Mouse (Mus musculus): Measurements from ENCODE around the gene Alg6. TPM values are rescaled to one million over a fixed set of nuclear protein-coding genes. Genes with fewer than 3 reads are reported as not detected.

The Alg6 gene
- polyA plus RNA-seq (2012; rRNA removed): 1.6 and 2.0 TPM in 2 replicates

GRCm38 (mm10) chr4:99714904-99715782 lies at the start of gene Alg6:
TSS of gene Alg6 (plus strand) at chr4:99715664.
- TF ChIP-seq POLR2A (IDR thresholded peaks at IDR 0.05; ENCODE audit: low read depth, low read length) (peak; percentile 78), CTCF (IDR thresholded peaks at IDR 0.05; ENCODE audit: extremely low read depth, insufficient read length, insufficient replicate concordance, low read depth, low read length) (no peak)
- no peak within 1 kb of the TSS for H3K27ac ChIP-seq (ENCODE audit: insufficient read depth, low read depth, low read length)
- no peaks in the 10 kb centered on the region; the same call in 1 of the 2 replicates for H3K4me1 ChIP-seq (ENCODE audit: control insufficient read depth, insufficient read depth, insufficient read length, low read length)
- WGBS: 3% methylated on average over 46 of the region's 46 CpGs
- peaks cover 4% of the 10 kb centered on the region; the same call in 1 of the 2 replicates for H3K36me3 ChIP-seq (ENCODE audit: control insufficient read depth, insufficient read depth, low read length)
- peak within 1 kb of the TSS; percentile 86 for H3K4me3 ChIP-seq (ENCODE audit: low read depth, low read length)
- no peaks in the 10 kb centered on the region for H3K27me3 ChIP-seq (ENCODE audit: control insufficient read depth, insufficient read depth, low read length)

DNA sequence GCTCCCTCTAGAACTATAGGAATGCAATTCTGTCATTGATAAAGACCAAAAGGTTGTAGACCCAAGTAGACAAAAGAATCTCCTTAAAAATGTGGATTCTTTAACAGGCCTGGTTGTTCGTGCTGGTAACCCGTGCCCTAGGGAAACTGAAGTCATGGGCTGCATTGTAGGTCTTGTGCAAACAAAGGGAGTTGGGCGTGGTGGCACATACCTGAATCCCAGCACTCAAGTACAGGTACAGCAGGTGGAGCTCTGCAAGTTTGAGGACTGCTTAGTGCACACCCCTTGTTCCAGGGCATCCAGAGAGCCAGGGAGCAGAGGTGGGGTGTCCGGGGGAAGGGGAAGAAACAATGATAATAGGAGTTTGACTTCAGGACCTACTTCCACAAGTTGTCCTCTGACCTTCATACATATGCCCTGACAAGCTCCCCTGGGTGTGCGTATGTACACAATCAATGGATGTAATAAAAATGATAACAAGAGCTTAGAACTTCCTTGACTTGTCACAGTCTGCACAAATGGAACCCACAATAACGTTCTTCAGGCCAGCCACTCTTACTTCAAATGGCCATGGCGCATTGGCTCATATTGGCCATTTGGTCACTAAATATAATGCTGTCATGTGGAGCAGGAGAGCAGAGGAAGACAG lies 45.1 kb upstream of the Alg6 start:
- peaks cover 9% of the 10 kb centered on the region; the same call in 1 of the 2 replicates for H3K4me1 ChIP-seq (ENCODE audit: control insufficient read depth, insufficient read depth, insufficient read length, low read length)
- no peak overlapping the region for H3K27ac ChIP-seq (ENCODE audit: insufficient read depth, low read depth, low read length)
- H3K27me3 ChIP-seq (ENCODE audit: control insufficient read depth, insufficient read depth, low read length): no peaks in the 10 kb centered on the region
- no peaks in the 10 kb centered on the region for H3K36me3 ChIP-seq (ENCODE audit: control insufficient read depth, insufficient read depth, low read length)
- no peak overlapping the region for H3K4me3 ChIP-seq (ENCODE audit: low read depth, low read length)
- WGBS: 33% methylated on average over 7 of the region's 7 CpGs
- TF ChIP-seq CTCF (IDR thresholded peaks at IDR 0.05; ENCODE audit: extremely low read depth, insufficient read length, insufficient replicate concordance, low read depth, low read length): no peak
- TF ChIP-seq POLR2A (IDR thresholded peaks at IDR 0.05; ENCODE audit: low read depth, low read length): no peak

DNA sequence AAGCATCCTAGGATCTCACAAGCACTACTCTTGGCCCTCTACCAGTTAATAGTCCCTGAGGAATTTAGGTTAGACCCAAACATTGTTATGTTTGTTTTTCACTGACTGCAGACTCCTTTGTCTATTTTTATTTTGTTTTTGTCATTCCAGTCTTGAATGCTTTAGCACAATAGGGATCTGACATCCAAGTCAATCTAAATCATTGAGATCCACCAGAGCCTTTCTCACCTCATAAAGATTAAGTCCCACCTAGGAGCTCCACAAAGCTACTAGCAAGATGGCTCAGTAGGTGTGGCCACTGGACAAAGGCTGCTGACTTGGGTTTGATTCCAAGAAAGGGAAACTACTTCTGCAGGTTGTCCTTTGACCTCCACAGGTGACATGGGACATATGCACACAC lies 40.3 kb upstream of the Alg6 start:
- no peak for TF ChIP-seq POLR2A (IDR thresholded peaks at IDR 0.05; ENCODE audit: low read depth, low read length)
- TF ChIP-seq CTCF (IDR thresholded peaks at IDR 0.05; ENCODE audit: extremely low read depth, insufficient read length, insufficient replicate concordance, low read depth, low read length): no peak

DNA sequence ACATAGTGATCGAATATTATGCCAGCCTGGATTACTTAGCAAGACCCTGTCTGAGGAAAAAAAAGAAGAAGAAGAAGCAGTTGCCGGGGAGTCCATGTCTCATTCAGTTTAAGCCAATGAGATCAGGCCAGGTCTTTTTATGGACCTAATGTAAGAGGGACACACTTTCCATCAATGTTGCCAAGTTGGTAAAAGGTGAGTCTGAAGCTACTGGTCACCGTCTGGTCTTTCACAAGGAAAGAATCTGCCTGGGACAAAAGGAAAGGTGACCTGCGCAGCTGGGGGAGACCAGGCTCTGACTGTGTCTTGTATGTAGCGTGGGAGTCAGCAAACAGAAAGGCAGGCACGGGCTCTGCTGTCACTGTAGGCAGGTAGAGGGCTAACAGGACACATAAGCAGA lies 31.5 kb upstream of the Alg6 start:
- WGBS: 84% methylated on average over 6 of the region's 6 CpGs

More for the DNA sequence above, 40.3 kb upstream of the Alg6 start:
- H3K4me3 ChIP-seq (ENCODE audit: low read depth, low read length): no peak overlapping the region
- no peaks in the 10 kb centered on the region for H3K27me3 ChIP-seq (ENCODE audit: control insufficient read depth, insufficient read depth, low read length)
- no peaks in the 10 kb centered on the region for H3K36me3 ChIP-seq (ENCODE audit: control insufficient read depth, insufficient read depth, low read length)
- H3K4me1 ChIP-seq (ENCODE audit: control insufficient read depth, insufficient read depth, insufficient read length, low read length): peaks cover 10% of the 10 kb centered on the region; the same call in 1 of the 2 replicates
- no peak overlapping the region for H3K27ac ChIP-seq (ENCODE audit: insufficient read depth, low read depth, low read length)

DNA sequence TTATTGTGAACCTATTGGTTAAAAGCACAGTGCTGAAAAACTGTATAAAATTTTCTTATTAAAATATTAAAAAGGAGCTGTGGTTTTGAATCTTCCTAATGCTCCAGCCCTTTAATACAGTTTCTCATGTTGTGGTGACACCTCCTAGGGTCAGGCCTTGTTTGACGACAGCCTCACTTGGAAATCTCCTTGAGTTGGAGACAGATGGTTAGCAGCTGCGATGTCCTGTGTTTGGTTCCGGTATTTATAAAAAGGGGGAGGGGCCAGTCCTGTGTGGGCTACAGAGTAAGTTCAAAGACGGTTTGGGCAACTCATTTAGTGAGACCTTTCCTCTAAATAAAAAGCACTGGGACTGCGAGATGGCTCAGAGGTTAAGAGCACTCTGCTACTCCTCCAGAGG lies 29.2 kb upstream of the Alg6 start:
- H3K27ac ChIP-seq (ENCODE audit: insufficient read depth, low read depth, low read length): no peak overlapping the region
- WGBS: 56% methylated on average over 5 of the region's 5 CpGs
- H3K36me3 ChIP-seq (ENCODE audit: control insufficient read depth, insufficient read depth, low read length): no peaks in the 10 kb centered on the region
- peaks cover 3% of the 10 kb centered on the region for H3K4me1 ChIP-seq (ENCODE audit: control insufficient read depth, insufficient read depth, insufficient read length, low read length)
- H3K4me3 ChIP-seq (ENCODE audit: low read depth, low read length): no peak overlapping the region
- H3K27me3 ChIP-seq (ENCODE audit: control insufficient read depth, insufficient read depth, low read length): no peaks in the 10 kb centered on the region
- TF ChIP-seq POLR2A (IDR thresholded peaks at IDR 0.05; ENCODE audit: low read depth, low read length) (no peak), CTCF (IDR thresholded peaks at IDR 0.05; ENCODE audit: extremely low read depth, insufficient read length, insufficient replicate concordance, low read depth, low read length) (no peak)

More for the DNA sequence above, 31.5 kb upstream of the Alg6 start:
- no peaks in the 10 kb centered on the region for H3K27me3 ChIP-seq (ENCODE audit: control insufficient read depth, insufficient read depth, low read length)
- no peaks in the 10 kb centered on the region for H3K36me3 ChIP-seq (ENCODE audit: control insufficient read depth, insufficient read depth, low read length)
- H3K4me3 ChIP-seq (ENCODE audit: low read depth, low read length): no peak overlapping the region
- TF ChIP-seq POLR2A (IDR thresholded peaks at IDR 0.05; ENCODE audit: low read depth, low read length): no peak
- TF ChIP-seq CTCF (IDR thresholded peaks at IDR 0.05; ENCODE audit: extremely low read depth, insufficient read length, insufficient replicate concordance, low read depth, low read length): no peak
- peaks cover 3% of the 10 kb centered on the region for H3K4me1 ChIP-seq (ENCODE audit: control insufficient read depth, insufficient read depth, insufficient read length, low read length)
- no peak overlapping the region for H3K27ac ChIP-seq (ENCODE audit: insufficient read depth, low read depth, low read length)

DNA sequence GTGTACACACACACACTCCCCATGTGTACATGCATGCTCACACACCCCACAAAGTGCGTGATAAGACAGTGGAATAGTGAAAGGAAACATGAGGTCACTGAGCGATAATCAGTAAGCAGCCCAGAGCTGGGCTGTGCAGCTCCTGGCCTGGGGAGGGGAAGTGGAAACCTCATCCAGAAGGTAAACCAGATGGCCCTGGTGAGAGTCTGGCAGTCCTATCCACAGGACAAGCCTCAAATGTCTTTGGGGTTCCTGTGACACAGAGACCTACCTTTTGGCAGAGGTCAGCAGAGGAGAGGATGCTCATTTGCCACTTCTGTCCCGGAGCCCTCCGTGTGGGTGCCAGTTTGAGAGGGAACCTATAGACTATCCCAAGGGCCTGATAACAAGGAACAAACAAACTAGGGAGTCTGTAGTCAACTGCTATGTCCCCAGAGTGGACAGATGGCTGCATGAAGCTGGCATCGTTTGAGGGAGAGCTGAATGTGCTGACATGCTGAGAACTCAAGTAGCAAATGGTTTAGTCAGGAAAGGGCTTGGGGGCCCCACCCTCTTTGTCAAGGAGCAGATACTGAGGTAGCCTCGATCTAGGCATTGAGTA lies 2.8 kb upstream of the Alg6 start:
- TF ChIP-seq CTCF (IDR thresholded peaks at IDR 0.05; ENCODE audit: extremely low read depth, insufficient read length, insufficient replicate concordance, low read depth, low read length): no peak
- no peak for TF ChIP-seq POLR2A (IDR thresholded peaks at IDR 0.05; ENCODE audit: low read depth, low read length)
- Histone ChIP-seq H3K27me3 (ENCODE audit: control insufficient read depth, insufficient read depth, low read length) (no peaks in the 10 kb centered on the region; the same call in 1 of the 2 replicates), H3K36me3 (ENCODE audit: control insufficient read depth, insufficient read depth, low read length) (no peaks in the 10 kb centered on the region), H3K4me1 (ENCODE audit: control insufficient read depth, insufficient read depth, insufficient read length, low read length) (no peaks in the 10 kb centered on the region; the same call in 1 of the 2 replicates), H3K4me3 (ENCODE audit: low read depth, low read length) (no peak overlapping the region), H3K27ac (ENCODE audit: insufficient read depth, low read depth, low read length) (no peak overlapping the region)
- WGBS: 73% methylated on average over 6 of the region's 6 CpGs

Data from small intestine, adult 2 months (tissue).